Mouse (Mus musculus) forebrain, embryonic 11.5 days (tissue): Measurements from ENCODE around the gene Slc38a3. TPM values are rescaled to one million over a fixed set of nuclear protein-coding genes. Genes with fewer than 3 reads are reported as not detected.

Experiments
- ATAC-seq: fragments of 200-750 bp; cut with Nextera tagmentation; replicated peaks from 2 replicates; pipeline ENCODE4 v1.8.0; 2017; ENCODE audit warnings: moderate TSS enrichment; ENCODE audit not compliant: low FRiP score
- DNase-seq: peaks from one replicate; pipeline ENCODE4 v3.0.0-alpha.2; 2017; ENCODE audit warnings: low spot score
- H3K27ac ChIP-seq: fragments of 300-500 bp; sonication (generic); 2 replicates; pipeline ENCODE4 v1.5.1; 2014; ENCODE audit warnings: low read depth, low read length
- H3K27me3 ChIP-seq: fragments of 300-500 bp; sonication (generic); 2 replicates; pipeline ENCODE4 v1.6.1; 2014; ENCODE audit warnings: mild to moderate bottlenecking, low read length, mixed read lengths; ENCODE audit not compliant: control insufficient read depth, insufficient read depth
- H3K36me3 ChIP-seq: fragments of 300-500 bp; sonication (generic); 2 replicates; pipeline ENCODE4 v1.6.1; 2014; ENCODE audit warnings: mild to moderate bottlenecking, low read length, moderate library complexity, mixed read lengths; ENCODE audit not compliant: control insufficient read depth, insufficient read depth
- H3K4me1 ChIP-seq: fragments of 300-500 bp; sonication (generic); replicated peaks from 2 replicates; pipeline ENCODE4 v1.6.1; 2014; ENCODE audit warnings: low read length, mixed read lengths; ENCODE audit not compliant: control insufficient read depth, insufficient read depth
- H3K4me2 ChIP-seq: fragments of 300-500 bp; sonication (generic); 2 replicates; pipeline ENCODE4 v1.6.1; 2014; ENCODE audit warnings: low read depth, mild to moderate bottlenecking, low read length, moderate library complexity, mixed read lengths; ENCODE audit not compliant: severe bottlenecking
- H3K4me3 ChIP-seq: fragments of 300-500 bp; sonication (generic); 2 replicates; pipeline ENCODE4 v1.5.1; 2014; ENCODE audit warnings: low read depth, low read length
- H3K9ac ChIP-seq: fragments of 300-500 bp; sonication (generic); 2 replicates; pipeline ENCODE4 v1.6.1; 2014; ENCODE audit warnings: low read length
- H3K9me3 ChIP-seq: fragments of 300-500 bp; sonication (generic); 2 replicates; pipeline ENCODE4 v1.6.1; 2016; ENCODE audit warnings: low read length, mixed read lengths; ENCODE audit not compliant: control insufficient read depth
- WGBS: fragments of 180-500 bp; shearing (Covaris S2); extraction: QIAGEN DNeasy Blood & Tissue Kit; methylation state at CpG from one replicate; pipeline ENCODE4 v1.1.7; 2014; 5-methylcytosine and 5-hydroxymethylcytosine counted together
- polyA plus RNA-seq: library from polyadenylated mRNA; unstranded; fragments of >200 nt; fragmentation: Nextera tagmentation; extraction: Ambion mirVana; gene quantifications from 2 replicates; pipeline ENCODE4 v1.2.1, GENCODE M21; 2014

Gene Slc38a3
- polyA plus RNA-seq, 1 experiment from 2014 or later, result 6.7 TPM

- no peak overlapping the region for H3K4me3 ChIP-seq
- no peak overlapping the region for H3K9ac ChIP-seq
Observed at GRCm38 (mm10) chr9:107698611-107699190, 29.4 kb upstream of the Slc38a3 start.

GRCm38 (mm10) chr9:107697811-107698521 is 28.6 kb upstream of the Slc38a3 start:
- H3K4me1 ChIP-seq, result peaks cover 38% of the 10 kb centered on the region
- no peaks in the 10 kb centered on the region for H3K27me3 ChIP-seq
- ATAC-seq (peak; percentile 43), DNase-seq (peak; percentile 73)
- H3K9ac ChIP-seq, result peak overlapping the region; percentile 35; the same call in 1 of the 2 replicates
- H3K9me3 ChIP-seq, result no peaks in the 10 kb centered on the region
- H3K4me3 ChIP-seq, result no peak overlapping the region
- peak overlapping the region; percentile 19 for H3K4me2 ChIP-seq
- no peaks in the 10 kb centered on the region; the same call in 1 of the 2 replicates for H3K36me3 ChIP-seq
- H3K27ac ChIP-seq, result no peak overlapping the region
- WGBS, result 6% methylated on average over 14 of the region's 14 CpGs

More at GRCm38 (mm10) chr9:107698611-107699190, 29.4 kb upstream of the Slc38a3 start:
- peak; percentile 37; the same call in 1 of the 2 replicates for ATAC-seq
- H3K27me3 ChIP-seq, result no peaks in the 10 kb centered on the region
- DNase-seq, result peak; percentile 69
- H3K9me3 ChIP-seq, result no peaks in the 10 kb centered on the region
- H3K4me1 ChIP-seq, result peaks cover 38% of the 10 kb centered on the region
- no peak overlapping the region; the same call in 1 of the 2 replicates for H3K4me2 ChIP-seq
- no peaks in the 10 kb centered on the region; the same call in 1 of the 2 replicates for H3K36me3 ChIP-seq
- H3K27ac ChIP-seq, result no peak overlapping the region
- 8% methylated on average over 14 of the region's 14 CpGs for WGBS

DNA sequence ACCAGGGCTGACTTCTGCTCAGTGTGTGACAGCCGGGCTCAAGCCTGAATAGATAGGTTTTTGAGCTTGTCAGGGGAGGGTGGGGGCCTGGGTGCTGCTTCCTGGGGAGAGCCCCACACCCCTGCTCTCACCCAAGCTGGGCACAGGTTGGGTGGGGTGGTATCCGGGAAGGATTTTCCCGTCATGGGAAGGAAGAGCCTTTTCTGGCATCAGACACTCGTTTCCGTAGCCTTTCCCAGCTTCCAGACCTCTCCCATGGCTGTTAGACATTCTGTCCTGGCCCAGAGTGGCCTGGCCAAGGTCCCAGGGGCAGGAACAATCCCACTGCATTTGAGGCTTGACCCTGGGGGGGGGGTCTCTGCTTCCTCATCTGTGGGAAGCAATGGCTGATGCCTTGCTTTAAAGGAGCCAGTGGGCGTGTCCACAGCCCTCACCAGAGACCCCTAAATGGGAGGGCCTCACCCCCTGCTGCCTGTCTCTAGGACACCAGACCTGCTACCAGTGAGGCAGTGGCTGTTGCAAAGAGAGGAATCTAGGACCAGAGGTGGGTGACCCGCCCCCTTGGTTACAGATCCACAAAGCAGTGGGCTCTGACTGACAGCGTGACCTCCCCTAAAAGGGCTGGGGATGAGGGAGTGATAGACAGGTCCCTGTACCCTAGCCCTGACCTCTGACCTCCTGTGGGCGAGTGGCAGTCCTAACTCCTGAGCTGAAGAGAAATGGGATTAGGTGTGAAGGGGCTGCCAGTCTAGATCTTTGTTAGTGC is 27.7 kb upstream of the Slc38a3 start:
- Histone ChIP-seq H3K4me3 (no peak overlapping the region), H3K9ac (peak overlapping the region; percentile 9; the same call in 1 of the 2 replicates), H3K27me3 (no peaks in the 10 kb centered on the region), H3K4me1 (peaks cover 38% of the 10 kb centered on the region), H3K4me2 (no peak overlapping the region; the same call in 1 of the 2 replicates), H3K36me3 (no peaks in the 10 kb centered on the region), H3K9me3 (no peaks in the 10 kb centered on the region), H3K27ac (no peak overlapping the region)
- WGBS, result 13% methylated on average over 9 of the region's 9 CpGs
- ATAC-seq (no peak), DNase-seq (no peak)

GRCm38 (mm10) chr9:107696106-107696479 is 26.8 kb upstream of the Slc38a3 start:
- Histone ChIP-seq H3K27ac (no peak overlapping the region), H3K9me3 (no peaks in the 10 kb centered on the region), H3K27me3 (no peaks in the 10 kb centered on the region), H3K4me1 (peaks cover 38% of the 10 kb centered on the region), H3K36me3 (no peaks in the 10 kb centered on the region), H3K4me3 (no peak overlapping the region), H3K9ac (no peak overlapping the region), H3K4me2 (no peak overlapping the region)
- no peak for ATAC-seq
- DNase-seq, result no peak
- WGBS, result 39% methylated on average over 6 of the region's 6 CpGs

DNA sequence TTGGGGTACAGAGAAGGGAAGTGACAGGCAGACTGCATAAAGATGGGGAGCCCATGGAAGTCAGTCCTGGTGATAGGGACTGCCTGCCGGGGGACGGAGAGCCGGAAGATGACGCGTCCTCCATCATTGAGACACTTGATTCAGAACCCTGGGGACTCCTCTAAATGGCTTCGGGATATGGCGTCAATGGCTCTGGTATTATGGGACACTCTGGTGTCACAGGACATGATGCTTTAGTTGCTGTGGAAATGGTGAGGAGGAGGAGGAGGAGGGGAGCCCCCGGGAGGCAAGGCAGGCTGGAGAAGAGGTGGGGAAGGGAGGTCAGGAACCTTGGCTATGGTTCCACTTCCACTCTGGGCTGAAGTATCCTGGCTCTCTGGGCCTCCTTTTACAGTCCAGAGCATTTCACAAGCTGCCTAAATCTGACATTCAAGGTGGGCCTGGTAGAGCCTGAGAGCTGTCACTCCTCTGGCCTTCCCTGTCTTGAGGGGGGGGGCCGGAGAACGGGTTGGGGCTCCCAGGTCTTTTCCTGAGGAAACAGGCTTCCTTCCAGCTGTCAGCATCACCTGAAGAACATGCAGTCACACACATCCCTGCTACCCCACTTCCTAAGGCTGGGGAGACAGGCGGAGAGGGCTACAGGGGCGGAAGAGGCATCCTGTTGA is 26.2 kb upstream of the Slc38a3 start:
- Histone ChIP-seq H3K4me1 (peaks cover 38% of the 10 kb centered on the region), H3K9ac (no peak overlapping the region), H3K27ac (no peak overlapping the region), H3K4me2 (no peak overlapping the region), H3K27me3 (no peaks in the 10 kb centered on the region), H3K4me3 (no peak overlapping the region), H3K9me3 (no peaks in the 10 kb centered on the region), H3K36me3 (no peaks in the 10 kb centered on the region)
- ATAC-seq (no peak), DNase-seq (no peak)
- WGBS, result 83% methylated on average over 12 of the region's 12 CpGs

GRCm38 (mm10) chr9:107694627-107695026 is 25.3 kb upstream of the Slc38a3 start:
- DNase-seq (no peak), ATAC-seq (no peak)
- Histone ChIP-seq H3K9me3 (no peaks in the 10 kb centered on the region), H3K4me2 (no peak overlapping the region), H3K36me3 (no peaks in the 10 kb centered on the region), H3K4me3 (no peak overlapping the region), H3K4me1 (peaks cover 33% of the 10 kb centered on the region), H3K27me3 (no peaks in the 10 kb centered on the region), H3K9ac (no peak overlapping the region), H3K27ac (no peak overlapping the region)
- 73% methylated on average over 7 of the region's 7 CpGs for WGBS

GRCm38 (mm10) chr9:107693433-107693987 is 24.2 kb upstream of the Slc38a3 start:
- Histone ChIP-seq H3K36me3 (no peaks in the 10 kb centered on the region), H3K4me3 (no peak overlapping the region), H3K27ac (no peak overlapping the region), H3K27me3 (no peaks in the 10 kb centered on the region), H3K4me2 (no peak overlapping the region), H3K4me1 (peaks cover 22% of the 10 kb centered on the region), H3K9me3 (no peaks in the 10 kb centered on the region), H3K9ac (no peak overlapping the region)
- ATAC-seq (no peak), DNase-seq (no peak)
- WGBS, result 68% methylated on average over 4 of the region's 4 CpGs

GRCm38 (mm10) chr9:107692785-107693184 is 23.5 kb upstream of the Slc38a3 start:
- no peak for DNase-seq
- no peak overlapping the region for H3K9ac ChIP-seq

More at GRCm38 (mm10) chr9:107692785-107693184, 23.5 kb upstream of the Slc38a3 start:
- H3K36me3 ChIP-seq, result no peaks in the 10 kb centered on the region
- no peak overlapping the region for H3K27ac ChIP-seq
- no peaks in the 10 kb centered on the region for H3K27me3 ChIP-seq
- H3K4me1 ChIP-seq, result peaks cover 15% of the 10 kb centered on the region
- 70% methylated on average over 5 of the region's 5 CpGs for WGBS
- no peaks in the 10 kb centered on the region for H3K9me3 ChIP-seq
- no peak for ATAC-seq
- no peak overlapping the region for H3K4me3 ChIP-seq
- H3K4me2 ChIP-seq, result no peak overlapping the region
